Mouse (Mus musculus) heart, postnatal 0 days (tissue): ENCODE data around the gene Filip1l.

Experiments
- CTCF ChIP-seq: IDR thresholded peaks from 2 replicates; pipeline ENCODE4 v1.5.1; 2016; ENCODE audit warnings: antibody characterized with exemption, control low read depth, low read depth
- EP300 ChIP-seq: IDR thresholded peaks from 2 replicates; pipeline ENCODE4 v1.6.1; 2016; ENCODE audit warnings: antibody characterized with exemption, low read depth

GRCm38 (mm10) chr16:57431294-57431693, 78.4 kb downstream of the Filip1l start:
- TF ChIP-seq CTCF (no peak), EP300 (no peak)
